Mouse (Mus musculus): ENCODE data around the gene Mok.

Gene Mok

GRCm38 (mm10) chr12:110768562-110768961 is 72.2 kb downstream of the Mok start:
- DNase-seq (ENCODE audit: low read depth), result no peak

GRCm38 (mm10) chr12:110764531-110764930 is 76.2 kb downstream of the Mok start:
- DNase-seq (ENCODE audit: low read depth), result no peak

GRCm38 (mm10) chr12:110762321-110762720 is 78.4 kb downstream of the Mok start:
- no peak for DNase-seq (ENCODE audit: low read depth)

- DNase-seq (ENCODE audit: low read depth), result no peak
Observed at GRCm38 (mm10) chr12:110758932-110759331, 81.8 kb downstream of the Mok start.

All from fibroblast of lung, adult 2 months (primary cell).